8 mouse cellular contexts compared by ENCODE assay signal in the genomic region with DNA sequence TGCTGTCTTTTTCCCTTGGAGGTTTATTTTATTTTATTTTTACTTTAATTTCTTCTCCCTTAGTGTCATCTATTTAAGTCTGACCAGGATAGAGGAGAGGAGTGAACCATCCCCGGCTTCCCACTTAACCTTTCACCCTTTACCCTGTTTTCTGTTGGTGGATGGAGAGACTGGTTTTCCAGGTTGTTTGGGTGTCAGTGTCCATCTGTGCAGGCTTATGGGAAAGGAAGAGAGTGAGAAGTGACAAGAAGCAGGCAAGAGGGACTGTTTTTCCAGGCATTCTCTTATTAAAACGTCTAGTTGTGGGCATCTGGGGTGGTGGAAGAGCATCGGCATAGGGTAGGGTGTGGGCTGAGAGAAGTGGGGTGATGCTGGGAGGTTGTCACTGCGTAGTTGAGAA.
DNase-seq lines count a peak whose midpoint lies in the region; ATAC-seq and TF ChIP-seq lines count a peak whose summit lies in the region.

No protein-coding gene starts in this region.

- no peak overlapping the region for H3K9ac ChIP-seq in heart, postnatal 0 days (replicated peaks; ENCODE audit: low read depth, low read length)
- H3K9ac ChIP-seq in neural tube, embryonic 15.5 days (replicated peaks), result no peak overlapping the region

- peak; percentile 34 for ATAC-seq in cerebellum, adult (ENCODE audit: insufficient number of reproducible peaks, low FRiP score, low TSS enrichment)
- ATAC-seq in heart, postnatal 0 days (ENCODE audit: insufficient read depth, low read depth), result no peak
- ATAC-seq in neural tube, embryonic 15.5 days (ENCODE audit: low FRiP score), result peak; percentile 39

- H3K36me3 ChIP-seq in heart, postnatal 0 days (replicated peaks; ENCODE audit: control insufficient read depth, insufficient read depth, low read length), result no peaks in the 10 kb centered on the region
- H3K36me3 ChIP-seq in neural tube, embryonic 15.5 days, result peaks cover 3% of the 10 kb centered on the region; the same call in 1 of the 2 replicates

- H3K4me2 ChIP-seq in heart, postnatal 0 days (ENCODE audit: low read depth, low read length), result peak overlapping the region; percentile 64
- peak overlapping the region; percentile 16; the same call in 1 of the 2 replicates for H3K4me2 ChIP-seq in neural tube, embryonic 15.5 days

- no peak for TF ChIP-seq EP300 in heart, postnatal 0 days (IDR thresholded peaks at IDR 0.05; ENCODE audit: low read depth)

- no peak overlapping the region for H3K27ac ChIP-seq in heart, postnatal 0 days (ENCODE audit: low read depth)
- H3K27ac ChIP-seq in neural tube, embryonic 15.5 days (replicated peaks), result 0 out of 2 replicates have a peak overlapping the region, but pooled peaks have one; percentile 72

- TF ChIP-seq CTCF in heart, postnatal 0 days (IDR thresholded peaks at IDR 0.05; ENCODE audit: low read depth), result no peak
- no peak for TF ChIP-seq CTCF in lung, adult 2 months (IDR thresholded peaks at IDR 0.05; ENCODE audit: insufficient read depth, low read length)

- intact Hi-C loops in heart, postnatal 25 days (cut with DNase I), result no loop called here

- no peak for TF ChIP-seq POLR2A in lung, adult 2 months (IDR thresholded peaks at IDR 0.05; ENCODE audit: borderline replicate concordance, extremely low read depth, low read depth, low read length)

- H3K4me3 ChIP-seq in heart, postnatal 0 days (ENCODE audit: low read depth, low read length), result peak overlapping the region; percentile 39; the same call in 1 of the 2 replicates
- peak overlapping the region; percentile 91 for H3K4me3 ChIP-seq in lung, adult 2 months (replicated peaks; ENCODE audit: extremely low read depth, low read depth, low read length)
- no peak overlapping the region for H3K4me3 ChIP-seq in neural tube, embryonic 15.5 days (replicated peaks)

- no peaks in the 10 kb centered on the region for H3K9me3 ChIP-seq in heart, postnatal 0 days (replicated peaks; ENCODE audit: control insufficient read depth, low read length)
- H3K9me3 ChIP-seq in neural tube, embryonic 15.5 days (replicated peaks), result no peaks in the 10 kb centered on the region

- H3K4me1 ChIP-seq in heart, postnatal 0 days (ENCODE audit: control insufficient read depth, insufficient read depth), result no peaks in the 10 kb centered on the region
- H3K4me1 ChIP-seq in lung, adult 2 months (ENCODE audit: control insufficient read depth, insufficient read depth, low read length), result peaks cover 32% of the 10 kb centered on the region
- peaks cover 7% of the 10 kb centered on the region; the same call in 1 of the 2 replicates for H3K4me1 ChIP-seq in neural tube, embryonic 15.5 days

- no peak for DNase-seq in cerebellum, adult 9-11 months
- DNase-seq in heart, postnatal 0 days (ENCODE audit: low spot score), result no peak
- DNase-seq in heart, postnatal 25 days (ENCODE audit: low spot score), result no peak
- DNase-seq in lung, adult 2 months, result peak; percentile 36
- DNase-seq in lung, adult 18-20 months, result no peak
- DNase-seq in spleen, postnatal 36 days (ENCODE audit: low spot score in 2 of 2), result no peak

- WGBS in heart, postnatal 0 days, result 71% methylated on average over 4 of the region's 4 CpGs
- WGBS in lung, adult 2 months, result 49% methylated on average over 4 of the region's 4 CpGs
- 87% methylated on average over 4 of the region's 4 CpGs for WGBS in neural tube, embryonic 15.5 days

- H3K27me3 ChIP-seq in heart, postnatal 0 days (ENCODE audit: control insufficient read depth, insufficient read depth, low read length), result no peaks in the 10 kb centered on the region
- no peaks in the 10 kb centered on the region for H3K27me3 ChIP-seq in neural tube, embryonic 15.5 days (replicated peaks)
